Mouse (Mus musculus) forebrain, postnatal 0 days (tissue): ENCODE results near the gene Ccdc63. TPM values are rescaled to one million over a fixed set of nuclear protein-coding genes. Genes with fewer than 3 reads are reported as not detected.
"Not testable (repeated sequence)": the region's sequence is repeated elsewhere in the genome, so short reads cannot be mapped to it uniquely, and the experiment has no call there.

Experiments used
- ATAC-seq: fragments of 200-750 bp; cut with Nextera tagmentation; 2 replicates; pipeline ENCODE4 v1.8.0; 2017; ENCODE audit warnings: mild to moderate bottlenecking, moderate library complexity
- DNase-seq: peaks from one replicate; pipeline ENCODE4 v3.0.0-alpha.2; 2015
- H3K27ac ChIP-seq: fragments of 300-500 bp; sonication (generic); 2 replicates; pipeline ENCODE4 v1.5.1; 2014; ENCODE audit warnings: low read depth, mild to moderate bottlenecking, antibody characterized with exemption, low read length, moderate library complexity, mixed read lengths
- H3K27me3 ChIP-seq: fragments of 300-500 bp; sonication (generic); 2 replicates; pipeline ENCODE4 v1.6.1; 2014; ENCODE audit warnings: mild to moderate bottlenecking, low read length, mixed read lengths; ENCODE audit not compliant: insufficient read depth
- H3K36me3 ChIP-seq: fragments of 300-500 bp; sonication (generic); 2 replicates; pipeline ENCODE4 v1.6.1; 2014; ENCODE audit warnings: mild to moderate bottlenecking, moderate library complexity; ENCODE audit not compliant: insufficient read depth
- H3K4me1 ChIP-seq: fragments of 300-500 bp; sonication (generic); 2 replicates; pipeline ENCODE4 v1.6.1; 2014; ENCODE audit warnings: antibody characterized with exemption; ENCODE audit not compliant: insufficient read depth
- H3K4me2 ChIP-seq: fragments of 300-500 bp; sonication (generic); 2 replicates; pipeline ENCODE4 v1.6.1; 2014; ENCODE audit warnings: low read depth, mild to moderate bottlenecking, moderate library complexity
- H3K4me3 ChIP-seq: fragments of 300-500 bp; sonication (generic); 2 replicates; pipeline ENCODE4 v1.5.1; 2014; ENCODE audit warnings: low read depth, low read length, mixed read lengths
- H3K9ac ChIP-seq: fragments of 300-500 bp; sonication (generic); 2 replicates; pipeline ENCODE4 v1.6.1; 2014; ENCODE audit warnings: mild to moderate bottlenecking
- H3K9me3 ChIP-seq: fragments of 300-500 bp; sonication (generic); 2 replicates; pipeline ENCODE4 v1.6.1; 2016; ENCODE audit warnings: low read length
- CTCF ChIP-seq: sonication (generic); IDR thresholded peaks from 2 replicates; pipeline ENCODE4 v1.5.1; 2016; ENCODE audit warnings: antibody characterized with exemption, control low read depth, low read depth
- WGBS: fragments of 180-500 bp; shearing (Covaris S2); extraction: QIAGEN DNeasy Blood & Tissue Kit; methylation state at CpG from one replicate; pipeline ENCODE4 v1.1.7; 2014; 5-methylcytosine and 5-hydroxymethylcytosine counted together
- polyA plus RNA-seq: library from polyadenylated mRNA; unstranded; fragments of >200 nt; fragmentation: Nextera tagmentation; extraction: Ambion mirVana; gene quantifications from 2 replicates; pipeline ENCODE4 v1.2.1, GENCODE M21; 2015
- total RNA-seq: library from RNA; depleted of rRNA; stranded (reverse); fragments of >200 nt; gene quantifications from 2 replicates; pipeline ENCODE4 v1.2.3, GENCODE M21; 2014

Gene Ccdc63
- total and polyA plus RNA-seq, 2 experiments from 2014 or later, result 0.08 to 0.43 TPM

- Histone ChIP-seq H3K4me2 (no peak overlapping the region), H3K4me3 (no peak overlapping the region), H3K9me3 (no peaks in the 10 kb centered on the region), H3K27me3 (no peaks in the 10 kb centered on the region), H3K9ac (no peak overlapping the region), H3K36me3 (no peaks in the 10 kb centered on the region), H3K27ac (no peak overlapping the region), H3K4me1 (no peaks in the 10 kb centered on the region)
- no peak for ATAC-seq
- 56% methylated on average over 7 of the region's 8 CpGs for WGBS
- TF ChIP-seq CTCF, result peak; percentile 71
- no peak for DNase-seq
Measured at GRCm38 (mm10) chr5:122142230-122142992, 1.8 kb upstream of the Ccdc63 start.

DNA sequence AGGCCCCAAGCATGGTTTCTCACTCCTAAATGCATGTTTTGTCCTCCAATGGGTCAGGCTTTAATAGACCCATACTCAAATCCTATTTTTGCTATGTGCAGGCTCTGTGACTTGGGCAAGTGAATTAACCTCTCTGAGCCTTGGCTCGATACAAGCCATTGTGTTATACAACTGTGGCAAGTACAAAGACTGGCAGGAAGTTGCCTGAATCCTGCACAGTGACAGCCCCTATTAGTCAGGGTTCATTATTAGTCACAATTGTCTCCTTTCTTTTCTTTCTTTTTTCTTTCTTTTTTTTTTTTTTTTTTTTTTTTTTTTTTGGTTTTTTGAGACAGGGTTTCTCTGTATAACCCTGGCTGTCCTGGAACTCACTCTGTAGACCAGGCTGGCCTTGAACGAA is 852 bp downstream of the Ccdc63 start:
- ATAC-seq, result not testable (repeated sequence)

DNA sequence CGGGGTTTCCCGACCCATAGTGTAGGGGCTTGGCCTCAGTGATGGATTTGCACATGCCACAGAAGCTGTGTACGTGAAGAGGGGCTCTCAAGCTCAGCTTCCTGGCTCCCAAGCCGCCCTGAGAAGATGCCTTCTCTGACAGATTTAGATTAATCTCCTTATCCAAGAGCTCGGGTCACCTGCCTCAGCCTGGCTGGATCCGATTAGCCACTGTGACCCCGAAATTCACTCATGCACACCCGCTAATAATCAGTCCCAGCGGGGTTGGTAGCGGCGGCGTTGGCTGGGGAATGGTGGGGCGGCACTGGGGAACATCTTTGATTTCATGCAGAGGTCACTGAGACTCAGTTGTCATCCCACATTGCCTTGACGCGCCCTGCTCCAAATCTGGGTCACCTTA is 1.8 kb downstream of the Ccdc63 start:
- Histone ChIP-seq H3K27me3 (no peaks in the 10 kb centered on the region), H3K9ac (no peak overlapping the region), H3K9me3 (no peaks in the 10 kb centered on the region), H3K4me3 (no peak overlapping the region), H3K36me3 (no peaks in the 10 kb centered on the region), H3K4me2 (no peak overlapping the region), H3K27ac (no peak overlapping the region), H3K4me1 (no peaks in the 10 kb centered on the region)
- DNase-seq (no peak), ATAC-seq (no peak)
- no peak for TF ChIP-seq CTCF
- WGBS, result 82% methylated on average over 15 of the region's 15 CpGs

More for the DNA sequence above, 852 bp downstream of the Ccdc63 start:
- H3K36me3 ChIP-seq, DNase-seq, H3K9ac ChIP-seq, H3K27ac ChIP-seq, H3K27me3 ChIP-seq, H3K4me2 ChIP-seq, H3K4me1 ChIP-seq, H3K9me3 ChIP-seq, H3K4me3 ChIP-seq: not testable (repeated sequence)
- 63% methylated on average over 2 of the region's 2 CpGs for WGBS

DNA sequence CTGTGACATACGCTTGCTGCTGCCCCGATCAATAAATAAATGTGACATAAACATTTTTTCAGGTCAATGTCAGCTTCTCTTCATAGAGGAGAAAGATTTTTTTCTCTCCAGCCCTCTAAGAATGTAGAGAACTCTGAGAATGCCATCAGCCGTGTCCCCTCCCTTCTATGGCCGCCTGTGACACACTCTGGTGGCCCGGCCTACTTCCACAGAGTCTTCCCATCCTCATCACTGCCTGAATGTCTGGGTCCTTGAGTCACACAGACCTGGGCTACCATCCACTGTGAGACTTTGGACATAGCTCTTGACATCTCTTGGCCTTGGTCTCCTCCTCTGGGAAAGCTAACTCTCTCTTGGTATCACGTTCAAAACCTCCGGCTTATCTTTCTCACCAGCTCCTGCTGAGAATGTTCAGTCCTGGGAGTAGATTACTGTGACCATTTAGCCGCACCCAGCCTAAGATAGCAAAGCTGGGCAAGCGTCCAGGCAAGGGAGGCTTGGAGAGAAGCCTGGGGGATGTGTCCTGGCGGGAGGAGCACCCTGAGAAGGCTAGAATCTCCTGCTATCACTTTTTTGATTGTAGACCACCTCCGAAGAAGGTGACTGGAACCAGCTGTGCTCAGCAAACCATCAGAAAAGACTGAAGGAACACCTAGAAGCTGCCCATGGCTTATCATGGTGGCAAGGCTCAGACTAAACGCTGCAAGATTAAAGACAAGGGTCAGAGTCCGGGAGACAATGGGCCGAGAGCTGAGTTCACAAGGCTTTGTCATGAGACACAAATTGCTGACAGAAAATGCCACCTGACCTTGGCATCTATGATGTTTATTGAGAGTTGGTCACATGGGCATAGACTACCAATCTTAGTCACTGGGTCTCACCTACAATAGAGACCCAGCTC is 3.9 kb downstream of the Ccdc63 start:
- Histone ChIP-seq H3K9me3 (no peaks in the 10 kb centered on the region), H3K36me3 (no peaks in the 10 kb centered on the region), H3K4me2 (no peak overlapping the region), H3K4me3 (no peak overlapping the region), H3K4me1 (no peaks in the 10 kb centered on the region), H3K27ac (no peak overlapping the region), H3K27me3 (no peaks in the 10 kb centered on the region), H3K9ac (no peak overlapping the region)
- DNase-seq (no peak), ATAC-seq (no peak)
- WGBS, result 85% methylated on average over 14 of the region's 14 CpGs
- no peak for TF ChIP-seq CTCF

DNA sequence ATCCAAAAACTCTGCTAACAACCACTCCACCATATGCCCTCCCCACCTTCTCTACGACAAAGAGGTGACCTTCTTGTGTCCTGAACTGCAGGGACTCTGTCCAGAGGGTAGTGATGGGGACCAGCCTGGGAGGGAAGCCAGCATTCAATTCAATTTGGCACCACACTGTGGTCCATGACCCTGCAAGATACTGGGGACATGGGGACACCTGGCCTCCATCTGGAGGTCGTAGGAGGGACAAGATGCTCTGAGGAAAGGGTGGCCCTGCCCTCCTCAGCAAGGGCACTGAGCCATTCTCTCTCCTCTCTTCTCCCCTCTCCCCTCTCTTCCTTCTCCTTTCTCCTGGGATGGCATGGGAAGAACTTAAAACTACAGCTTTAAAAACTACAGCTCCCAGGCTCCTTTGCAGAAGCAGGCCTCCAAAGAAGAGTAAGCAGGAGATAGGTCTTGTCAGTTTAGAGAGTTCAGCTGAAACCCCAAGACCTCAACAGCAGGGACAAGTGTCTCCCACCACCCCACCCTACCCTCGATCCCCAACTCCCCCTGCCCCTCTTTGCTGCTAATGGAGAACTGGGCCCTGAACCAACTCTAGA is 5.2 kb downstream of the Ccdc63 start:
- H3K27ac ChIP-seq, result no peak overlapping the region
- H3K36me3 ChIP-seq, result no peaks in the 10 kb centered on the region
- H3K4me3 ChIP-seq, result no peak overlapping the region
- no peak overlapping the region for H3K4me2 ChIP-seq
- DNase-seq (no peak), ATAC-seq (no peak)
- no peaks in the 10 kb centered on the region for H3K9me3 ChIP-seq
- TF ChIP-seq CTCF, result no peak
- 66% methylated on average over 3 of the region's 3 CpGs for WGBS
- H3K27me3 ChIP-seq, result no peaks in the 10 kb centered on the region; the same call in 1 of the 2 replicates
- H3K9ac ChIP-seq, result no peak overlapping the region
- H3K4me1 ChIP-seq, result no peaks in the 10 kb centered on the region

DNA sequence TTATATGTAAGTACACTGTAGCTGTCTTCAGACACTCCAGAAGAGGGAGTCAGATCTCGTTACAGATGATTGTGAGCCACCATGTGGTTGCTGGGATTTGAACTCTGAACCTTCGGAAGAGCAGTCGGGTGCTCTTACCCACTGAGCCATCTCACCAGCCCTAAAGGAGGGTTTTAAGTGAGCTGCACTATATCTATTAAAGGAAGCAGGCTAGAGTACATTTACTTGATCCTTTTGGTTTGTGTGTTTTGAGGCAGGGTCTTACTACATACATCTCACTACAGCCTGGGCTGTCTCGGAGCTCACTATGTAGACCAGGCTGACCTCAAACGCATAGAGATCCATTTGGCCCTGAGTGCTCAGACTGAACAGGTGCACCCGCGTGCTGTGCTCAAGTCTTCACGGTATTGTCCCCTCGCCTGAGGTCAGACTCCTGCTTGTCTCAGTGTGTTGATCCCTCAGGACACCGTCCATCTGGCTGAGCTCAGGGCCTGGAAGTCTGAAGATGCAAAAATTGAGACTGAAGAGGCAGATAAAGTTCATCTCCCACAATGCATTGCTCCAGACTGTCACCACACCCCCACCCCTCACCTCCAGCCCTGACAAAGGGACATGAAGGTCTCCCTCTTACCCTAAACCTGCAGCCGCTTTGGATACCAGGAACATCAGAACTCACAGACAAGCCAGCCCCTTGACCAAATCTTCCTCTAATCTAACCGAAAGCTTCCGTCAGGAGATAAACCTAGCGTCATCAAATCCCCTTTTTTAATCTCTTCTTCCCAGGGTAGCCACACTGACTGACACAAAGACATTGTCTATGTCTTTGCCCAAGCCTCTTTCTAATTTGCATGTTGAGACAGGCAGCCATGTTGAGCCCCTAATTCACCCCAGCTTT is 6.0 kb downstream of the Ccdc63 start:
- H3K9ac ChIP-seq, result no peak overlapping the region
- no peaks in the 10 kb centered on the region; the same call in 1 of the 2 replicates for H3K27me3 ChIP-seq
- no peak overlapping the region for H3K27ac ChIP-seq
- 91% methylated on average over 14 of the region's 14 CpGs for WGBS
- H3K36me3 ChIP-seq, result no peaks in the 10 kb centered on the region
- no peaks in the 10 kb centered on the region for H3K9me3 ChIP-seq
- DNase-seq (no peak), ATAC-seq (no peak)
- no peak overlapping the region for H3K4me2 ChIP-seq
- no peaks in the 10 kb centered on the region for H3K4me1 ChIP-seq
- TF ChIP-seq CTCF, result no peak
- H3K4me3 ChIP-seq, result no peak overlapping the region
